Mouse (Mus musculus) liver, adult 2 months (tissue): ENCODE results near the gene Gm28043. TPM values are rescaled to one million over a fixed set of nuclear protein-coding genes. Genes with fewer than 3 reads are reported as not detected.

Source experiments
- DNase-seq: peaks from one replicate; pipeline ENCODE4 v3.0.0-alpha.2; 2011; ENCODE audit warnings: low read depth, low spot score; ENCODE audit errors: extremely low read depth
- H3K27ac ChIP-seq: fragments of 200-500 bp; replicated peaks from 2 replicates; pipeline ENCODE4 v1.5.1; 2012; ENCODE audit warnings: low read depth, mild to moderate bottlenecking, control low read depth, inconsistent platforms, low read length; ENCODE audit not compliant: insufficient read depth
- H3K27me3 ChIP-seq: fragments of 200-500 bp; 2 replicates; pipeline ENCODE4 v1.6.1; 2012; ENCODE audit warnings: mild to moderate bottlenecking, moderate library complexity, low read length, inconsistent platforms; ENCODE audit not compliant: control insufficient read depth, insufficient read depth
- H3K36me3 ChIP-seq: fragments of 200-500 bp; 2 replicates; pipeline ENCODE4 v1.6.1; 2012; ENCODE audit warnings: low read length, inconsistent platforms; ENCODE audit not compliant: control insufficient read depth, insufficient read depth
- H3K4me1 ChIP-seq: fragments of 200-500 bp; 2 replicates; pipeline ENCODE4 v1.6.1; 2011; ENCODE audit warnings: low read length; ENCODE audit not compliant: control insufficient read depth, insufficient read depth
- H3K4me3 ChIP-seq: fragments of 200-500 bp; 2 replicates; pipeline ENCODE4 v1.5.1; 2011; ENCODE audit warnings: low read depth, mild to moderate bottlenecking, control low read depth, low read length, moderate library complexity; ENCODE audit not compliant: insufficient read depth
- H3K79me2 ChIP-seq: fragments of 200-500 bp; 2 replicates; pipeline ENCODE4 v1.6.1; 2012; ENCODE audit warnings: inconsistent platforms, mild to moderate bottlenecking, low read length, moderate library complexity; ENCODE audit not compliant: control insufficient read depth, insufficient read depth
- H3K9ac ChIP-seq: fragments of 200-500 bp; 2 replicates; pipeline ENCODE4 v1.6.1; 2012; ENCODE audit warnings: low read depth, mild to moderate bottlenecking, control low read depth, inconsistent platforms, low read length
- CTCF ChIP-seq: fragments of 200-500 bp; IDR thresholded peaks from 2 replicates; pipeline ENCODE4 v1.5.1; 2011; ENCODE audit warnings: low read depth, low read length, control low read depth
- POLR2A ChIP-seq: fragments of 200-500 bp; IDR thresholded peaks from 2 replicates; pipeline ENCODE4 v1.6.1; 2011; ENCODE audit warnings: low read length, control low read depth; ENCODE audit not compliant: insufficient read depth; ENCODE audit errors: extremely low read depth
- WGBS: fragments of 180-500 bp; shearing (Covaris S2); methylation state at CpG from one replicate; pipeline ENCODE4 v1.1.7; 2018; 5-methylcytosine and 5-hydroxymethylcytosine counted together
- polyA plus RNA-seq: library from polyadenylated mRNA; depleted of rRNA; stranded (reverse); fragments of >200 nt; gene quantifications from 2 replicates; pipeline ENCODE4 v1.2.3, GENCODE M21; 2012; rRNA removed
- total RNA-seq: library from RNA; depleted of rRNA; stranded (reverse); fragments of >200 nt; gene quantifications from 2 replicates; pipeline ENCODE4 v1.2.3, GENCODE M21; 2014; rRNA removed

Gm28043 gene
- total RNA-seq (1.9 TPM in 2 replicates), polyA plus RNA-seq (0.60 and 0.66 TPM in 2 replicates)

- Histone ChIP-seq H3K4me1 (peaks cover 6% of the 10 kb centered on the region), H3K79me2 (peaks cover 19% of the 10 kb centered on the region; the same call in 1 of the 2 replicates), H3K9ac (peak within 1 kb of the TSS; percentile 92), H3K27ac (peak within 1 kb of the TSS; percentile 68), H3K27me3 (no peaks in the 10 kb centered on the region), H3K36me3 (no peaks in the 10 kb centered on the region), H3K4me3 (peak within 1 kb of the TSS; percentile 87)
- 1% methylated on average over 52 of the region's 52 CpGs for WGBS
- TF ChIP-seq POLR2A (peak; percentile 67; the same call in 1 of the 2 replicates), CTCF (peak; percentile 69)
- DNase-seq: peak; percentile 82
These were observed at the start of gene Gm28043, which contains the start of gene Rnf8 for GRCm38 (mm10) chr17:29614115-29615023. Gm28043 (plus strand) TSS chr17:29614876. Rnf8 (plus strand) TSS chr17:29614790.

DNA sequence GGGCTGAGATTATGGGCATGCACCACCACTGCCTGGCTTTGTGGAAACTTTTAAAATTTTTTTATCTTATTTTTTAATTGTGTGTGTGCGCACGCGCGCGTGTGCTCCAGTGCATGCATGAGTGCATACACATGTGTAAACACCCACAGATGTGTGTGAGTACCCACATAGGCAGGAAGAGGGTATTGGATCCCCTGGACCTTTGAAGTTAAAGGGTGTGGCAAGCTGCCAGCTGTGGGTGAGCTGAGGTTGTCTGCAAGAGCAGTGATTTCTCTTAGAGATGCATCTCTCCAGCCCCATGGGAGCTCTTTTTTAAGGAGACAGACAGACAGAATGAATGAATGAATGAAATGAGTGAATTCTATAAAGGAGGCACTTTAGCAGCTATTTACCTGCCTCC lies 49.2 kb upstream of the Gm28043 start:
- Histone ChIP-seq H3K4me1 (no peaks in the 10 kb centered on the region), H3K79me2 (no peaks in the 10 kb centered on the region; the same call in 1 of the 2 replicates), H3K27me3 (no peaks in the 10 kb centered on the region), H3K27ac (no peak overlapping the region), H3K4me3 (no peak overlapping the region), H3K36me3 (peaks cover under 1% of the 10 kb centered on the region; the same call in 1 of the 2 replicates), H3K9ac (no peak overlapping the region)
- TF ChIP-seq CTCF: no peak
- no peak for TF ChIP-seq POLR2A
- DNase-seq: no peak
- WGBS: 99% methylated on average over 5 of the region's 5 CpGs

DNA sequence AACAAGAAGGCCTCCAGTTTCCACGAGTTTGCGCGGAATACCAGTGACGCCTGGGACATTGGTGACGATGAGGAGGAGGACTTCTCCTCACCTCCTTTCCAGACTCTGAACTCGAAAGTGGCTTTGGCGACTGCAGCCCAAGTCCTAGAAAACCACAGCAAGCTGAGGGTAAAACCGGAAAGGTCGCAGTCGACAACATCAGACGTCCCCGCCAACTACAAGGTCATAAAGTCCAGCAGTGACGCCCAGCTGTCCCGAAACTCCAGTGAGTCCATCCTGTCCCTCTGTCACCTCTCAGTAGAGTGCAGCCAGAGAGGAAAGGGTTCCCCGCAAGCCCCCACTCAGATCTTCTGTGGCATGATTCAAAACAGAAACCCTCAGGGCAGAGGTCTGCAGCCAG lies 46.2 kb upstream of the Gm28043 start:
- 89% methylated on average over 15 of the region's 15 CpGs for whole genome bisulfite sequencing
- Histone ChIP-seq H3K4me3 (no peak overlapping the region), H3K79me2 (no peaks in the 10 kb centered on the region), H3K4me1 (no peaks in the 10 kb centered on the region), H3K27me3 (no peaks in the 10 kb centered on the region), H3K9ac (no peak overlapping the region), H3K27ac (no peak overlapping the region), H3K36me3 (peaks cover 8% of the 10 kb centered on the region; the same call in 1 of the 2 replicates)
- TF ChIP-seq CTCF: no peak
- no peak for TF ChIP-seq POLR2A
- DNase-seq: no peak

GRCm38 (mm10) chr17:29569831-29570230 lies 44.8 kb upstream of the Gm28043 start:
- 95% methylated on average over 6 of the region's 6 CpGs for WGBS
- no peaks in the 10 kb centered on the region for H3K4me1 ChIP-seq
- no peak overlapping the region for H3K4me3 ChIP-seq
- TF ChIP-seq CTCF (no peak), POLR2A (no peak)
- no peak overlapping the region for H3K9ac ChIP-seq
- H3K27me3 ChIP-seq: no peaks in the 10 kb centered on the region
- no peak for DNase-seq
- H3K36me3 ChIP-seq: peaks cover 8% of the 10 kb centered on the region; the same call in 1 of the 2 replicates
- no peaks in the 10 kb centered on the region for H3K79me2 ChIP-seq
- no peak overlapping the region for H3K27ac ChIP-seq

GRCm38 (mm10) chr17:29579579-29580126 lies 35.0 kb upstream of the Gm28043 start:
- peak; percentile 71 for DNase-seq

More at GRCm38 (mm10) chr17:29579579-29580126, 35.0 kb upstream of the Gm28043 start:
- H3K4me1 ChIP-seq: no peaks in the 10 kb centered on the region; the same call in 1 of the 2 replicates
- H3K36me3 ChIP-seq: peaks cover 2% of the 10 kb centered on the region
- WGBS: 67% methylated on average over 4 of the region's 4 CpGs
- TF ChIP-seq CTCF: no peak
- TF ChIP-seq POLR2A: no peak
- H3K9ac ChIP-seq: no peak overlapping the region
- no peaks in the 10 kb centered on the region for H3K27me3 ChIP-seq
- no peaks in the 10 kb centered on the region for H3K79me2 ChIP-seq
- no peak overlapping the region for H3K27ac ChIP-seq
- H3K4me3 ChIP-seq: no peak overlapping the region
